Mouse (Mus musculus): ENCODE measurements around the gene Ehbp1. TPM values are rescaled to one million over a fixed set of nuclear protein-coding genes. Genes with fewer than 3 reads are reported as not detected.

The Ehbp1 gene
- polyA plus RNA-seq, 1 experiment, result 29.1 TPM

DNA sequence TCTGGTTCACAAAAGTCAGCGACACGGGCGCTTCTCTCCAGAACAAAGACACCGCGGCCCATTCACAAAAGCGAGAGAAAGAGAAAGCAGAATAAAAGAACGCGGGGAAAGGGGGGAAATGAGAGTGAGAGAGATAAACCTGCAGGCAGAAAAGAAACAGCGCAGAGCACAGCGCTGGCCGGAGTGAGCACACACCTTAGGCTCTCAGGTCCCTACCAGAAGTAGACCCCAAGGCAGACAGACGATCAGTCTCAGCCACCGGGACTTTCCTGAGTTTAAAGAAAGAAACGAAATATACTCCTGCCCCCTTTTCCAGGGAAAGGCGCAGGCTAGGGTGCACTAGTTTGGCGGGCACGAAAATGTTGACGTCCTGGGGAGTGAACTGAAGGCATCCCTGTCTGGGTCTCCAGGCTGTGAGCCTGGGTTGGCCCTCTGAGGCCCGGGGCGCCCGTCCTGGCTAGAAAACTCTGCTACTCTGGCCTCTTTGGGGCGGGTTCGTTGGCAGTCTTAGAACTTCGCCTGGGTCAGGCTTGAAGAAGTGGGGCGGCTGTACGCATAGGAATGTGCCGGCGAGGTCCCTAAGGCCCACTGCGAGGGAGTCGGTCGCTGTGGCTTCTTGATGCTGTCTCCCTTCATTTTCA, 338.6 kb downstream of the Ehbp1 start:
- Histone ChIP-seq H3K27ac (ENCODE audit: insufficient read depth, low read length) (no peak overlapping the region), H3K4me3 (ENCODE audit: low read depth, low read length) (peak overlapping the region; percentile 6; the same call in 1 of the 2 replicates)

DNA sequence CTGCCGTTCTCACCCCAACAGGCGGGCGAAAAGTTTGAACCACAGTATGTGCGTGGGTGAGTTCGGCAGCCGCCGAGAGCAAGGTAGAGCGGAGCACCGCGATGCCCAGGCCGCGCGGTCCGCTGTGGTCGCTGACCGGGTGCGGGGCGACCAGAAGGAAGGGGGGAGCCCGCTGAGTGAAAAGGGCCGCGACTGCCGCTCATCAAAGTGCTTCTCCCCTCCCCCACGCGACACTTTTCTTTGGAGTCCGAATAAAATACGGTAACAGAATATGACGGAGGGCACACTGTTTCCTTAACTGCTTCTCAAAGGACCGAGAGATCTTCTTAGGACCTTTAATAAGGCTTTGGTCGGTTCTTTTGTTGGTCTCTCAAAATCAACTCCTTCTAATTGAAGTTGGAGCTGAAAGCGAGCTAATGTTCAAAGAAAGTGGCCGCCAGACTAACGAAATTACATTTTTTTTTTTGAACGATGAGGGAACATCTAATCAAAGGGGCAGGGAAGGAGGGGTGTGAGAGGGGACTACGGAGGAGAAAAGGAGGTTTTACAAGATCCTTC, 339.2 kb downstream of the Ehbp1 start, which contains the start of gene Otx1:
Otx1 (minus strand) TSS at position 115 of the 558 bp plus-strand sequence.
- Histone ChIP-seq H3K36me3 (ENCODE audit: control insufficient read depth, insufficient read depth, low read length, poor library complexity, severe bottlenecking) (no peaks in the 10 kb centered on the region), H3K9me3 (replicated peaks; ENCODE audit: control insufficient read depth, insufficient read depth, low read length, poor library complexity, severe bottlenecking) (peaks cover 8% of the 10 kb centered on the region), H3K4me1 (ENCODE audit: control insufficient read depth, insufficient read depth, low read length) (no peaks in the 10 kb centered on the region), H3K27ac (ENCODE audit: insufficient read depth, low read length) (no peak within 1 kb of the TSS), H3K9ac (ENCODE audit: low read depth, poor library complexity, severe bottlenecking) (peak within 1 kb of the TSS; percentile 79), H3K4me3 (ENCODE audit: low read depth, low read length) (peak within 1 kb of the TSS; percentile 64), H3K27me3 (ENCODE audit: control insufficient read depth, insufficient read depth, low read length, poor library complexity, severe bottlenecking) (peaks cover 67% of the 10 kb centered on the region)
- TF ChIP-seq CTCF (IDR thresholded peaks at IDR 0.05; ENCODE audit: low read depth, low read length) (no peak), POLR2A (IDR thresholded peaks at IDR 0.05; ENCODE audit: insufficient read depth, low read length) (no peak), EP300 (IDR thresholded peaks at IDR 0.05; ENCODE audit: insufficient read depth, low read depth, low read length) (no peak)

More for the DNA sequence above, 338.6 kb downstream of the Ehbp1 start:
- TF ChIP-seq CTCF (IDR thresholded peaks at IDR 0.05; ENCODE audit: low read depth, low read length) (no peak), POLR2A (IDR thresholded peaks at IDR 0.05; ENCODE audit: insufficient read depth, low read length) (no peak), EP300 (IDR thresholded peaks at IDR 0.05; ENCODE audit: insufficient read depth, low read depth, low read length) (no peak)
- Histone ChIP-seq H3K4me1 (ENCODE audit: control insufficient read depth, insufficient read depth, low read length) (no peaks in the 10 kb centered on the region), H3K27me3 (ENCODE audit: control insufficient read depth, insufficient read depth, low read length, poor library complexity, severe bottlenecking) (peaks cover 63% of the 10 kb centered on the region), H3K36me3 (ENCODE audit: control insufficient read depth, insufficient read depth, low read length, poor library complexity, severe bottlenecking) (no peaks in the 10 kb centered on the region), H3K9ac (ENCODE audit: low read depth, poor library complexity, severe bottlenecking) (no peak overlapping the region), H3K9me3 (replicated peaks; ENCODE audit: control insufficient read depth, insufficient read depth, low read length, poor library complexity, severe bottlenecking) (peaks cover 8% of the 10 kb centered on the region)

GRCm38 (mm10) chr11:22002062-22002782, 339.9 kb downstream of the Ehbp1 start:
- Histone ChIP-seq H3K4me1 (ENCODE audit: control insufficient read depth, insufficient read depth, low read length) (no peaks in the 10 kb centered on the region), H3K4me3 (ENCODE audit: low read depth, low read length) (peak overlapping the region; percentile 64), H3K9ac (ENCODE audit: low read depth, poor library complexity, severe bottlenecking) (peak overlapping the region; percentile 79), H3K27me3 (ENCODE audit: control insufficient read depth, insufficient read depth, low read length, poor library complexity, severe bottlenecking) (peaks cover 74% of the 10 kb centered on the region), H3K9me3 (replicated peaks; ENCODE audit: control insufficient read depth, insufficient read depth, low read length, poor library complexity, severe bottlenecking) (peaks cover 8% of the 10 kb centered on the region), H3K36me3 (ENCODE audit: control insufficient read depth, insufficient read depth, low read length, poor library complexity, severe bottlenecking) (no peaks in the 10 kb centered on the region), H3K27ac (ENCODE audit: insufficient read depth, low read length) (no peak overlapping the region)
- TF ChIP-seq POLR2A (IDR thresholded peaks at IDR 0.05; ENCODE audit: insufficient read depth, low read length) (no peak), EP300 (IDR thresholded peaks at IDR 0.05; ENCODE audit: insufficient read depth, low read depth, low read length) (no peak), CTCF (IDR thresholded peaks at IDR 0.05; ENCODE audit: low read depth, low read length) (no peak)

DNA sequence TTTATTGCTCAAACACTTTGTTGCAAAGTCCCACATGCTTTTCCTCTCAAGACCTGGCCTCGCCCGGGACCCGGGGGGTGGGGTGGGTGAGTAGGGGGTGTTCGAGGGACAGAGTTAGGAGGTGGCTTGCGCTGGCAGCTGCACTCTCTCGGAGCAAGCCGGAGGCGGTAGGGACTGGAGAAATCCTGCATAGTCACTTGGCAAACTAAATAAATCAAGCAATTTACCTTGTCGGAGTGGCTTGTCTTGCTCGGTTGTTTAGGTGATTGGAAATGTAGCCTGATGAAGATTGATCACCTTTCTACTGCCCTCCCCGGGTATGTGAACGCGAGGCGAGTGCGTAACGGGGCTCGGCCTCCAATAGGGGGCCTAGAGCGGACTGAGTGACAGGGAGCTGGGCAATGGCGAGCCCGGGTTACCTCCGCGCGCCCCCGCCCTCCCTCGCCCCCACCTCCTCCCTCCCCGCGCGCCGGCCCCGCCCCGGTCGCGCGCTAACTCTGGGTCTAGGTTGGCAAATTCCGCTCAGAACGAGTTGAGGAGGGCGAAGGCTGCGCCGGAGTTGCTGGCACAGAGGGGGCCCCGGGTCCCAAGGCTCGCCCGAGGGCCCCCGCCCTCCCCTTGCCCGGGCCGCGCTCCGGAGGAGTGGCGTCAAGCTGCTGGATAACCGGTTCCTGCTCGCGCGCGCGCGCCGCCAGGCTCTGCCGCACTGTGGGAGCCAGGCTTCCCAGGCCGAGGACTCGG, 340.6 kb downstream of the Ehbp1 start:
- no peak for TF ChIP-seq CTCF (IDR thresholded peaks at IDR 0.05; ENCODE audit: low read depth, low read length)
- Histone ChIP-seq H3K4me3 (ENCODE audit: low read depth, low read length) (peak overlapping the region; percentile 77), H3K27ac (ENCODE audit: insufficient read depth, low read length) (no peak overlapping the region), H3K27me3 (ENCODE audit: control insufficient read depth, insufficient read depth, low read length, poor library complexity, severe bottlenecking) (peaks cover 78% of the 10 kb centered on the region), H3K9me3 (replicated peaks; ENCODE audit: control insufficient read depth, insufficient read depth, low read length, poor library complexity, severe bottlenecking) (peaks cover 6% of the 10 kb centered on the region), H3K9ac (ENCODE audit: low read depth, poor library complexity, severe bottlenecking) (peak overlapping the region; percentile 79), H3K36me3 (ENCODE audit: control insufficient read depth, insufficient read depth, low read length, poor library complexity, severe bottlenecking) (no peaks in the 10 kb centered on the region), H3K4me1 (ENCODE audit: control insufficient read depth, insufficient read depth, low read length) (no peaks in the 10 kb centered on the region)

- peak overlapping the region; percentile 79; the same call in 1 of the 2 replicates for H3K9ac ChIP-seq (ENCODE audit: low read depth, poor library complexity, severe bottlenecking)
Measured at GRCm38 (mm10) chr11:22000316-22001076, 341.6 kb downstream of the Ehbp1 start.

More at GRCm38 (mm10) chr11:22000316-22001076, 341.6 kb downstream of the Ehbp1 start:
- Histone ChIP-seq H3K9me3 (replicated peaks; ENCODE audit: control insufficient read depth, insufficient read depth, low read length, poor library complexity, severe bottlenecking) (no peaks in the 10 kb centered on the region; the same call in 1 of the 2 replicates), H3K4me3 (ENCODE audit: low read depth, low read length) (peak overlapping the region; percentile 77), H3K27ac (ENCODE audit: insufficient read depth, low read length) (no peak overlapping the region), H3K4me1 (ENCODE audit: control insufficient read depth, insufficient read depth, low read length) (no peaks in the 10 kb centered on the region), H3K27me3 (ENCODE audit: control insufficient read depth, insufficient read depth, low read length, poor library complexity, severe bottlenecking) (peaks cover 81% of the 10 kb centered on the region), H3K36me3 (ENCODE audit: control insufficient read depth, insufficient read depth, low read length, poor library complexity, severe bottlenecking) (no peaks in the 10 kb centered on the region)
- TF ChIP-seq CTCF (IDR thresholded peaks at IDR 0.05; ENCODE audit: low read depth, low read length) (no peak), POLR2A (IDR thresholded peaks at IDR 0.05; ENCODE audit: insufficient read depth, low read length) (no peak), EP300 (IDR thresholded peaks at IDR 0.05; ENCODE audit: insufficient read depth, low read depth, low read length) (no peak)
